Mouse (Mus musculus) adrenal gland, postnatal 4 days (tissue): ENCODE results near the gene Ptx4. TPM values are rescaled to one million over a fixed set of nuclear protein-coding genes. Genes with fewer than 3 reads are reported as not detected.

Experiments
- DNase-seq, 2 experiments: peaks; one replicate each; pipeline ENCODE4 v3.0.0; 2021 to 2022; ENCODE audit warnings: low spot score in 2 of 2, mixed read lengths in 2 of 2
- long read RNA-seq, 2 experiments: library from polyadenylated mRNA; stranded (forward); transcript quantifications; one replicate each; pipeline ENCODE4 v2.0.0; 2021
- total RNA-seq, 2 experiments: library from RNA; stranded (reverse); gene quantifications; 2 replicates each; pipeline ENCODE4 v1.2.3; 2021

The Ptx4 gene
- total RNA-seq: under 1 TPM; 0.36 to 0.76 TPM
- long read RNA-seq, experiment 1: 0 reads
- long read RNA-seq, experiment 2: 0 reads

GRCm38 (mm10) chr17:25120406-25120805 lies at the start of gene Ptx4:
TSS of gene Ptx4 (plus strand) at chr17:25120760.
- no peak for DNase-seq

GRCm38 (mm10) chr17:25076906-25077305 lies 43.7 kb upstream of the Ptx4 start:
- no peak for DNase-seq

GRCm38 (mm10) chr17:25077771-25078372 lies 42.7 kb upstream of the Ptx4 start:
- peak; percentile 31 to 44 for DNase-seq

GRCm38 (mm10) chr17:25080210-25080609 lies 40.4 kb upstream of the Ptx4 start:
- DNase-seq: no peak

- DNase-seq: no peak
Measured at GRCm38 (mm10) chr17:25080960-25081381, 39.6 kb upstream of the Ptx4 start.

GRCm38 (mm10) chr17:25082081-25082847 lies 38.3 kb upstream of the Ptx4 start:
- no peak for DNase-seq

GRCm38 (mm10) chr17:25082887-25083286 lies 37.7 kb upstream of the Ptx4 start:
- no peak for DNase-seq

GRCm38 (mm10) chr17:25083444-25083931 lies 37.1 kb upstream of the Ptx4 start, which contains the start of gene Tmem204:
TSS of gene Tmem204 (minus strand) at chr17:25083591.
- no peak for DNase-seq

GRCm38 (mm10) chr17:25084835-25085385 lies 35.6 kb upstream of the Ptx4 start:
- no peak for DNase-seq

- DNase-seq: no peak
Measured at GRCm38 (mm10) chr17:25086724-25087123, 33.8 kb upstream of the Ptx4 start.

GRCm38 (mm10) chr17:25089158-25089557 lies 31.4 kb upstream of the Ptx4 start:
- no peak for DNase-seq

GRCm38 (mm10) chr17:25090450-25090849 lies 30.1 kb upstream of the Ptx4 start:
- no peak for DNase-seq

- no peak for DNase-seq
Measured at GRCm38 (mm10) chr17:25096221-25096620, 24.3 kb upstream of the Ptx4 start.

- no peak for DNase-seq
Measured at GRCm38 (mm10) chr17:25100052-25100451, 20.5 kb upstream of the Ptx4 start.

GRCm38 (mm10) chr17:25101338-25101737 lies 19.2 kb upstream of the Ptx4 start:
- no peak for DNase-seq

- DNase-seq: no peak
Measured at GRCm38 (mm10) chr17:25107786-25108185, 12.8 kb upstream of the Ptx4 start.

GRCm38 (mm10) chr17:25109578-25109977 lies 11.0 kb upstream of the Ptx4 start:
- no peak for DNase-seq

- DNase-seq: no peak
Measured at GRCm38 (mm10) chr17:25110590-25110989, 10.0 kb upstream of the Ptx4 start.

GRCm38 (mm10) chr17:25111220-25111619 lies 9.3 kb upstream of the Ptx4 start:
- DNase-seq: no peak

- peak in 1 of 2 experiments; percentile 14 for DNase-seq
Measured at GRCm38 (mm10) chr17:25111739-25112422, 8.7 kb upstream of the Ptx4 start.

GRCm38 (mm10) chr17:25112423-25112810 lies 8.1 kb upstream of the Ptx4 start:
- DNase-seq: no peak
